Mouse (Mus musculus): Measurements from ENCODE around the gene Ifitm5. TPM values are rescaled to one million over a fixed set of nuclear protein-coding genes. Genes with fewer than 3 reads are reported as not detected.
"Not testable (repeated sequence)": the region's sequence is repeated elsewhere in the genome, so short reads cannot be mapped to it uniquely, and the experiment has no call there.

The Ifitm5 gene
- polyA plus RNA-seq, 1 experiment from 2014 or later, result 0.82 TPM

GRCm38 (mm10) chr7:140971479-140972171 lies 21.5 kb upstream of the Ifitm5 start:
- H3K4me1 ChIP-seq (ENCODE audit: control insufficient read depth in 2 of 2, insufficient read depth in 2 of 2, low read length in 2 of 2), result peaks cover 7 to 9% of the 10 kb centered on the region in 2 experiments; a peak in 3 of 4 replicates
- peaks cover 17% of the 10 kb centered on the region for H3K27me3 ChIP-seq (ENCODE audit: control insufficient read depth, insufficient read depth, low read length)
- H3K9ac ChIP-seq (ENCODE audit: low read length), result no peak overlapping the region
- H3K27ac ChIP-seq (replicated peaks in 1 of 2; ENCODE audit: control insufficient read depth in 1 of 2, insufficient read depth in 1 of 2, low read depth in 2 of 2, low read length in 2 of 2), result peak overlapping the region; percentile 51 to 64
- H3K4me3 ChIP-seq (ENCODE audit: control insufficient read depth in 1 of 2, insufficient read depth in 1 of 2, low read depth in 1 of 2, low read length in 2 of 2), result no peak overlapping the region
- H3K4me2 ChIP-seq (ENCODE audit: low read length), result no peak overlapping the region
- 56% methylated on average over 8 of the region's 8 CpGs for WGBS
- H3K9me3 ChIP-seq (ENCODE audit: control insufficient read depth, low read length), result no peaks in the 10 kb centered on the region
- no peaks in the 10 kb centered on the region for H3K36me3 ChIP-seq (ENCODE audit: control insufficient read depth, insufficient read depth, low read length)
- ATAC-seq (ENCODE audit: insufficient number of reproducible peaks, insufficient read depth, low FRiP score, low read depth), result 0 out of 2 replicates have a peak, but pooled peaks have one; percentile 44

- no peak overlapping the region for H3K9ac ChIP-seq (ENCODE audit: low read length)
- H3K4me3 ChIP-seq (ENCODE audit: control insufficient read depth in 1 of 2, insufficient read depth in 1 of 2, low read depth in 1 of 2, low read length in 2 of 2), result no peak overlapping the region
- no peaks in the 10 kb centered on the region for H3K36me3 ChIP-seq (ENCODE audit: control insufficient read depth, insufficient read depth, low read length)
- no peak overlapping the region for H3K4me2 ChIP-seq (ENCODE audit: low read length)
- no peaks in the 10 kb centered on the region for H3K9me3 ChIP-seq (ENCODE audit: control insufficient read depth, low read length)
- peaks cover 20% of the 10 kb centered on the region for H3K27me3 ChIP-seq (ENCODE audit: control insufficient read depth, insufficient read depth, low read length)
- peaks cover 7 to 9% of the 10 kb centered on the region in 2 experiments; a peak in 3 of 4 replicates for H3K4me1 ChIP-seq (ENCODE audit: control insufficient read depth in 2 of 2, insufficient read depth in 2 of 2, low read length in 2 of 2)
- ATAC-seq (ENCODE audit: insufficient number of reproducible peaks, insufficient read depth, low FRiP score, low read depth), result 0 out of 2 replicates have a peak, but pooled peaks have one; percentile 6
- 11% methylated on average over 7 of the region's 7 CpGs for WGBS
- peak overlapping the region in 1 of 2 experiments; percentile 64; a peak in 1 of 4 replicates for H3K27ac ChIP-seq (replicated peaks in 1 of 2; ENCODE audit: control insufficient read depth in 1 of 2, insufficient read depth in 1 of 2, low read depth in 2 of 2, low read length in 2 of 2)
Measured at GRCm38 (mm10) chr7:140970931-140971330, 20.8 kb upstream of the Ifitm5 start.

DNA sequence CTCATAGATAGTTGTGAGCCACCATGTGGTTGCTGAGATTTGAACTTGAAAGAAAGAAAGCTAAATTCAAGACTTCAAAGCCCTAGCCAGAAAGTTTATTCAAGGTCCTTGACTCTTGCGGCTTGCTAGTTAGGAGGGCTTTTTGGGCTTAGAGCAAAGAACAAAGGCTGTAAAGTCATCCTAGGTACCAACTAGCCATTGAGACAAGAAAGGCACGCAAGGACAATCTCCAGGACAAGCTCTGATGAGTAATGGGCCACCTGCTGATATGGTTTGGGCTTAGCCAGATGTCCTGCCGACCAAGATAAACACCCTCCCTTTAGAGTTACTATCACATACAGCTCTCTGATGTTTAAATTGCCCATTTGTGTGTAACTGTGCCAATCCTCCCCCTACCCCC lies 18.6 kb upstream of the Ifitm5 start:
- H3K27me3 ChIP-seq (ENCODE audit: control insufficient read depth, insufficient read depth, low read length), result peaks cover 20% of the 10 kb centered on the region
- H3K36me3 ChIP-seq (ENCODE audit: control insufficient read depth, insufficient read depth, low read length); H3K9me3 ChIP-seq (ENCODE audit: control insufficient read depth, low read length); H3K27ac ChIP-seq (replicated peaks in 1 of 2; ENCODE audit: control insufficient read depth in 1 of 2, insufficient read depth in 1 of 2, low read depth in 2 of 2, low read length in 2 of 2); ATAC-seq (ENCODE audit: insufficient number of reproducible peaks, insufficient read depth, low FRiP score, low read depth); H3K9ac ChIP-seq (ENCODE audit: low read length); H3K4me2 ChIP-seq (ENCODE audit: low read length); H3K4me1 ChIP-seq (ENCODE audit: control insufficient read depth in 2 of 2, insufficient read depth in 2 of 2, low read length in 2 of 2); H3K4me3 ChIP-seq (ENCODE audit: control insufficient read depth in 1 of 2, insufficient read depth in 1 of 2, low read depth in 1 of 2, low read length in 2 of 2): not testable (repeated sequence)
- 10% methylated on average over 3 of the region's 3 CpGs for WGBS

GRCm38 (mm10) chr7:140967862-140968591 lies 17.9 kb upstream of the Ifitm5 start:
- H3K4me2 ChIP-seq (ENCODE audit: low read length), result no peak overlapping the region
- H3K9me3 ChIP-seq (ENCODE audit: control insufficient read depth, low read length), result no peaks in the 10 kb centered on the region
- H3K4me1 ChIP-seq (ENCODE audit: control insufficient read depth in 2 of 2, insufficient read depth in 2 of 2, low read length in 2 of 2), result peaks cover 5 to 7% of the 10 kb centered on the region in 2 experiments; a peak in 3 of 4 replicates
- H3K9ac ChIP-seq (ENCODE audit: low read length), result no peak overlapping the region
- H3K36me3 ChIP-seq (ENCODE audit: control insufficient read depth, insufficient read depth, low read length), result no peaks in the 10 kb centered on the region
- peaks cover 20% of the 10 kb centered on the region for H3K27me3 ChIP-seq (ENCODE audit: control insufficient read depth, insufficient read depth, low read length)
- 9% methylated on average over 14 of the region's 14 CpGs for WGBS
- H3K27ac ChIP-seq (replicated peaks in 1 of 2; ENCODE audit: control insufficient read depth in 1 of 2, insufficient read depth in 1 of 2, low read depth in 2 of 2, low read length in 2 of 2), result no peak overlapping the region
- H3K4me3 ChIP-seq (ENCODE audit: control insufficient read depth in 1 of 2, insufficient read depth in 1 of 2, low read depth in 1 of 2, low read length in 2 of 2), result no peak overlapping the region
- ATAC-seq (ENCODE audit: insufficient number of reproducible peaks, insufficient read depth, low FRiP score, low read depth), result no peak

GRCm38 (mm10) chr7:140966921-140967320 lies 16.8 kb upstream of the Ifitm5 start, which contains the start of gene Ifitm1:
Gene Ifitm1 (plus strand): TSS chr7:140967221.
- Histone ChIP-seq H3K4me1 (ENCODE audit: control insufficient read depth in 2 of 2, insufficient read depth in 2 of 2, low read length in 2 of 2) (peaks cover 5 to 7% of the 10 kb centered on the region in 2 experiments; a peak in 3 of 4 replicates), H3K4me2 (ENCODE audit: low read length) (no peak within 1 kb of the TSS), H3K27me3 (ENCODE audit: control insufficient read depth, insufficient read depth, low read length) (peaks cover 20% of the 10 kb centered on the region), H3K9me3 (ENCODE audit: control insufficient read depth, low read length) (no peaks in the 10 kb centered on the region), H3K36me3 (ENCODE audit: control insufficient read depth, insufficient read depth, low read length) (no peaks in the 10 kb centered on the region), H3K9ac (ENCODE audit: low read length) (no peak within 1 kb of the TSS), H3K27ac (replicated peaks in 1 of 2; ENCODE audit: control insufficient read depth in 1 of 2, insufficient read depth in 1 of 2, low read depth in 2 of 2, low read length in 2 of 2) (no peak within 1 kb of the TSS), H3K4me3 (ENCODE audit: control insufficient read depth in 1 of 2, insufficient read depth in 1 of 2, low read depth in 1 of 2, low read length in 2 of 2) (no peak within 1 kb of the TSS)
- 66% methylated on average over 4 of the region's 4 CpGs for WGBS
- ATAC-seq (ENCODE audit: insufficient number of reproducible peaks, insufficient read depth, low FRiP score, low read depth), result no peak

GRCm38 (mm10) chr7:140962733-140963132 lies 12.6 kb upstream of the Ifitm5 start:
- Histone ChIP-seq H3K4me1 (ENCODE audit: control insufficient read depth in 2 of 2, insufficient read depth in 2 of 2, low read length in 2 of 2) (no peaks in the 10 kb centered on the region; a peak in 1 of 4 replicates), H3K27ac (replicated peaks in 1 of 2; ENCODE audit: control insufficient read depth in 1 of 2, insufficient read depth in 1 of 2, low read depth in 2 of 2, low read length in 2 of 2) (no peak overlapping the region), H3K27me3 (ENCODE audit: control insufficient read depth, insufficient read depth, low read length) (peaks cover 13% of the 10 kb centered on the region), H3K4me2 (ENCODE audit: low read length) (no peak overlapping the region), H3K9ac (ENCODE audit: low read length) (no peak overlapping the region), H3K36me3 (ENCODE audit: control insufficient read depth, insufficient read depth, low read length) (no peaks in the 10 kb centered on the region), H3K4me3 (ENCODE audit: control insufficient read depth in 1 of 2, insufficient read depth in 1 of 2, low read depth in 1 of 2, low read length in 2 of 2) (no peak overlapping the region), H3K9me3 (ENCODE audit: control insufficient read depth, low read length) (no peaks in the 10 kb centered on the region)
- ATAC-seq (ENCODE audit: insufficient number of reproducible peaks, insufficient read depth, low FRiP score, low read depth), result no peak
- 77% methylated on average over 2 of the region's 2 CpGs for WGBS

DNA sequence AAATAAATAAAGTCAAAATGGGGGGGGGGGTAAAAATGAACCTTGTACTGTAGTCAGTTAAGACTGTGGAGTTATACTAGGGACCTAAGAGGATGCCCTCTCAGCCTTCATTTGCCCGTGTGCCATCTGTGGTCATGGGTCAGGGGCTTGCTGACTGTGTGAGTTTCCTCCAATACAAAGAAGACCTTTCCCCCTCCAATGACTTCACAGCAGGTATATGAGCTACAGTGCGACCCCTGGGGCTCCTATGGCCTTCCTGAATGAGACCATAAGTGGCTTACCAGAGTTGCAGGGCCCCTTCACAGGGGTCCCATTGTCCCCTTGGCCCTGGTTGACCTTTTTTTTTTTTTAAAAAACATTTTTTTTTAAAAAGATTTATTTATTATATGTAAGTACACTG lies 11.3 kb upstream of the Ifitm5 start:
- Histone ChIP-seq H3K4me2 (ENCODE audit: low read length) (no peak overlapping the region), H3K27me3 (ENCODE audit: control insufficient read depth, insufficient read depth, low read length) (0 out of 2 replicates have a peak, but pooled peaks cover 3% of the 10 kb centered on the region), H3K36me3 (ENCODE audit: control insufficient read depth, insufficient read depth, low read length) (no peaks in the 10 kb centered on the region), H3K4me1 (ENCODE audit: control insufficient read depth in 2 of 2, insufficient read depth in 2 of 2, low read length in 2 of 2) (peaks cover 0 to 2% of the 10 kb centered on the region in 2 experiments; a peak in 2 of 4 replicates), H3K27ac (replicated peaks in 1 of 2; ENCODE audit: control insufficient read depth in 1 of 2, insufficient read depth in 1 of 2, low read depth in 2 of 2, low read length in 2 of 2) (no peak overlapping the region), H3K4me3 (ENCODE audit: control insufficient read depth in 1 of 2, insufficient read depth in 1 of 2, low read depth in 1 of 2, low read length in 2 of 2) (no peak overlapping the region), H3K9ac (ENCODE audit: low read length) (no peak overlapping the region), H3K9me3 (ENCODE audit: control insufficient read depth, low read length) (no peaks in the 10 kb centered on the region)
- WGBS, result 60% methylated on average over 2 of the region's 2 CpGs
- no peak for ATAC-seq (ENCODE audit: insufficient number of reproducible peaks, insufficient read depth, low FRiP score, low read depth)
